Mouse (Mus musculus) MEL (cell line): ENCODE data around the gene Sbno2. TPM values are rescaled to one million over a fixed set of nuclear protein-coding genes. Genes with fewer than 3 reads are reported as not detected.

ENCODE experiments used
- DNase-seq: peaks from one replicate; pipeline ENCODE4 v3.0.0; 2011; ENCODE audit warnings: low read depth, low spot score
- H3K27ac ChIP-seq: 2 replicates; pipeline ENCODE4 v1.5.1; 2012; ENCODE audit warnings: low read depth, mild to moderate bottlenecking, control low read depth, low read length, moderate library complexity; ENCODE audit not compliant: control insufficient read depth
- H3K27me3 ChIP-seq, 2 experiments: fragments of 150-350 bp in 1 of 2; sonication (generic) in 1 of 2; 2 replicates each; pipeline ENCODE4 v1.6.1; 2012; ENCODE audit warnings: low read length in 2 of 2, mild to moderate bottlenecking in 2 of 2, improper control_type of control experiment in 1 of 2, moderate library complexity in 1 of 2; ENCODE audit not compliant: insufficient read depth in 2 of 2, control insufficient read depth in 1 of 2
- H3K36me3 ChIP-seq, 2 experiments: 2 replicates each; pipeline ENCODE4 v1.6.1; 2012 to 2014; ENCODE audit warnings: low read length in 2 of 2, improper control_type of control experiment in 1 of 2, inconsistent platforms in 1 of 2, mild to moderate bottlenecking in 1 of 2; ENCODE audit not compliant: insufficient read depth in 2 of 2, control insufficient read depth in 1 of 2
- H3K4me1 ChIP-seq, 2 experiments: fragments of 150-350 bp in 1 of 2; sonication (generic) in 1 of 2; 2 replicates each; pipeline ENCODE4 v1.6.1; 2012; ENCODE audit warnings: low read length in 2 of 2, improper control_type of control experiment in 1 of 2, mild to moderate bottlenecking in 1 of 2; ENCODE audit not compliant: insufficient read depth in 2 of 2, control insufficient read depth in 1 of 2
- H3K4me3 ChIP-seq, 2 experiments: fragments of 150-350 bp in 1 of 2; sonication (generic) in 1 of 2; 2 replicates each; pipeline ENCODE4 v1.5.1; 2012; ENCODE audit warnings: low read depth in 2 of 2, low read length in 2 of 2, mild to moderate bottlenecking in 2 of 2, moderate library complexity in 2 of 2, control low read depth in 1 of 2, improper control_type of control experiment in 1 of 2; ENCODE audit not compliant: control insufficient read depth in 1 of 2, insufficient read depth in 1 of 2
- H3K79me2 ChIP-seq: 2 replicates; pipeline ENCODE4 v1.6.1; 2012; ENCODE audit warnings: mild to moderate bottlenecking, low read length, moderate library complexity; ENCODE audit not compliant: control insufficient read depth, poor library complexity, insufficient read depth
- H3K9ac ChIP-seq: 2 replicates; pipeline ENCODE4 v1.6.1; 2012; ENCODE audit warnings: low read depth, mild to moderate bottlenecking, control low read depth, low read length, moderate library complexity; ENCODE audit not compliant: control insufficient read depth, poor library complexity, severe bottlenecking
- H3K9me3 ChIP-seq: fragments of 150-350 bp; sonication (generic); replicated peaks from 2 replicates; pipeline ENCODE4 v1.6.1; 2012; ENCODE audit warnings: mild to moderate bottlenecking, low read length, improper control_type of control experiment, moderate library complexity; ENCODE audit not compliant: insufficient read depth
- BHLHE40 ChIP-seq: IDR thresholded peaks from 2 replicates; pipeline ENCODE4 v1.6.1; 2012; ENCODE audit warnings: low read depth, mild to moderate bottlenecking, inconsistent platforms, low read length, improper control_type of control experiment, borderline replicate concordance
- CHD1 ChIP-seq: IDR thresholded peaks from 2 replicates; pipeline ENCODE4 v1.6.1; 2012; ENCODE audit warnings: low read depth, mild to moderate bottlenecking, inconsistent platforms, low read length, improper control_type of control experiment
- CHD2 ChIP-seq: IDR thresholded peaks from 2 replicates; pipeline ENCODE4 v1.6.1; 2011; ENCODE audit warnings: low read length, improper control_type of control experiment
- CTCF ChIP-seq, 3 experiments: IDR thresholded peaks in 2 of 3; conservative IDR thresholded peaks in 1 of 3; 2 replicates each; pipeline ENCODE4 v1.5.1; 2011 to 2012; ENCODE audit warnings: low read length in 3 of 3, low read depth in 2 of 3, mild to moderate bottlenecking in 2 of 3, improper control_type of control experiment in 1 of 3, inconsistent platforms in 1 of 3, mixed read lengths in 1 of 3, moderate library complexity in 1 of 3; ENCODE audit not compliant: control insufficient read depth in 1 of 3, insufficient read depth in 1 of 3, poor library complexity in 1 of 3, severe bottlenecking in 1 of 3
- E2F4 ChIP-seq: IDR thresholded peaks from 2 replicates; pipeline ENCODE4 v1.6.1; 2011; ENCODE audit warnings: low read depth, low read length, improper control_type of control experiment, borderline replicate concordance
- EP300 ChIP-seq, 2 experiments: IDR thresholded peaks; 2 replicates each; pipeline ENCODE4 v1.6.1; 2011; ENCODE audit warnings: improper control_type of control experiment in 2 of 2, low read length in 2 of 2, low read depth in 1 of 2, mild to moderate bottlenecking in 1 of 2
- ETS1 ChIP-seq: IDR thresholded peaks from 2 replicates; pipeline ENCODE4 v1.6.1; 2012; ENCODE audit warnings: low read depth, mild to moderate bottlenecking, inconsistent platforms, low read length, improper control_type of control experiment, moderate library complexity
- GABPA ChIP-seq: IDR thresholded peaks from 2 replicates; pipeline ENCODE4 v1.6.1; 2012; ENCODE audit warnings: low read depth, mild to moderate bottlenecking, inconsistent platforms, low read length, improper control_type of control experiment, moderate library complexity
- GATA1 ChIP-seq: IDR thresholded peaks from 2 replicates; pipeline ENCODE4 v1.6.1; 2011; ENCODE audit warnings: low read depth, low read length, improper control_type of control experiment
- HCFC1 ChIP-seq: IDR thresholded peaks from 2 replicates; pipeline ENCODE4 v1.6.1; 2012; ENCODE audit warnings: low read depth, mild to moderate bottlenecking, inconsistent platforms, low read length, improper control_type of control experiment, moderate library complexity
- JUND ChIP-seq: IDR thresholded peaks from 2 replicates; pipeline ENCODE4 v1.6.1; 2011; ENCODE audit warnings: low read depth, mild to moderate bottlenecking, improper control_type of control experiment, low read length
- KAT2A ChIP-seq: conservative IDR thresholded peaks from 2 replicates; pipeline ENCODE4 v1.6.1; 2012; ENCODE audit warnings: low read depth, low read length, improper control_type of control experiment, inconsistent platforms
- MAFK ChIP-seq: IDR thresholded peaks from 2 replicates; pipeline ENCODE4 v1.6.1; 2011; ENCODE audit warnings: low read depth, mild to moderate bottlenecking, low read length, improper control_type of control experiment, borderline replicate concordance
- MAX ChIP-seq: IDR thresholded peaks from 2 replicates; pipeline ENCODE4 v1.6.1; 2011; ENCODE audit warnings: low read length, improper control_type of control experiment
- MAZ ChIP-seq: IDR thresholded peaks from 2 replicates; pipeline ENCODE4 v1.6.1; 2012; ENCODE audit warnings: low read depth, mild to moderate bottlenecking, inconsistent platforms, low read length, improper control_type of control experiment
- MEF2A ChIP-seq: IDR thresholded peaks from 2 replicates; pipeline ENCODE4 v1.6.1; 2014; ENCODE audit warnings: low read depth, mild to moderate bottlenecking, inconsistent platforms, low read length, improper control_type of control experiment; ENCODE audit not compliant: poor library complexity, insufficient replicate concordance, severe bottlenecking; ENCODE audit errors: extremely low read depth
- MXI1 ChIP-seq: IDR thresholded peaks from 2 replicates; pipeline ENCODE4 v1.6.1; 2011; ENCODE audit warnings: mild to moderate bottlenecking, low read depth, low read length, improper control_type of control experiment
- MYB ChIP-seq: IDR thresholded peaks from 2 replicates; pipeline ENCODE4 v1.6.1; 2011; ENCODE audit warnings: mild to moderate bottlenecking, low read depth, low read length, improper control_type of control experiment
- MYC ChIP-seq: IDR thresholded peaks from 2 replicates; pipeline ENCODE4 v1.6.1; 2011; ENCODE audit warnings: low read depth, mild to moderate bottlenecking, low read length, improper control_type of control experiment, moderate library complexity
- NELFE ChIP-seq: IDR thresholded peaks from 2 replicates; pipeline ENCODE4 v1.6.1; 2011; ENCODE audit warnings: low read depth, low read length, improper control_type of control experiment
- NRF1 ChIP-seq: IDR thresholded peaks from 2 replicates; pipeline ENCODE4 v1.6.1; 2014; ENCODE audit warnings: low read depth, mild to moderate bottlenecking, inconsistent platforms, low read length, improper control_type of control experiment, moderate library complexity; ENCODE audit not compliant: poor library complexity, insufficient read depth, severe bottlenecking
- POLR2AphosphoS2 ChIP-seq: IDR thresholded peaks from 2 replicates; pipeline ENCODE4 v1.6.1; 2011; ENCODE audit warnings: low read length, improper control_type of control experiment
- POLR2AphosphoS5 ChIP-seq: IDR thresholded peaks from 2 replicates; pipeline ENCODE4 v1.6.1; 2012; ENCODE audit warnings: low read depth, borderline replicate concordance, mild to moderate bottlenecking, inconsistent platforms, low read length, moderate library complexity, mixed read lengths
- RAD21 ChIP-seq: IDR thresholded peaks from 2 replicates; pipeline ENCODE4 v1.6.1; 2011; ENCODE audit warnings: mild to moderate bottlenecking, low read depth, low read length, improper control_type of control experiment
- SIN3A ChIP-seq: IDR thresholded peaks from 2 replicates; pipeline ENCODE4 v1.6.1; 2012; ENCODE audit warnings: low read length, improper control_type of control experiment, inconsistent platforms
- SMC3 ChIP-seq: IDR thresholded peaks from 2 replicates; pipeline ENCODE4 v1.6.1; 2011; ENCODE audit warnings: low read depth, low read length, improper control_type of control experiment
- TAL1 ChIP-seq: IDR thresholded peaks from 2 replicates; pipeline ENCODE4 v1.6.1; 2012; ENCODE audit warnings: mild to moderate bottlenecking, inconsistent platforms, low read length, moderate library complexity, mixed read lengths
- TBP ChIP-seq: IDR thresholded peaks from 2 replicates; pipeline ENCODE4 v1.8.0; 2011; ENCODE audit warnings: low read depth, low read length, improper control_type of control experiment
- TCF12 ChIP-seq: IDR thresholded peaks from 2 replicates; pipeline ENCODE4 v1.6.1; 2014; ENCODE audit warnings: low read depth, mild to moderate bottlenecking, inconsistent platforms, low read length, improper control_type of control experiment, moderate library complexity
- UBTF ChIP-seq: IDR thresholded peaks from 2 replicates; pipeline ENCODE4 v1.6.1; 2012; ENCODE audit warnings: low read depth, mild to moderate bottlenecking, inconsistent platforms, low read length, improper control_type of control experiment, moderate library complexity, borderline replicate concordance; ENCODE audit not compliant: insufficient read depth
- USF1 ChIP-seq: IDR thresholded peaks from 2 replicates; pipeline ENCODE4 v1.6.1; 2014; ENCODE audit warnings: low read depth, mild to moderate bottlenecking, inconsistent platforms, low read length, improper control_type of control experiment, moderate library complexity
- USF2 ChIP-seq, 2 experiments: IDR thresholded peaks; 2 replicates each; pipeline ENCODE4 v1.6.1; 2011 to 2012; ENCODE audit warnings: improper control_type of control experiment in 2 of 2, low read length in 2 of 2, borderline replicate concordance in 1 of 2, inconsistent platforms in 1 of 2, low read depth in 1 of 2, mild to moderate bottlenecking in 1 of 2; ENCODE audit not compliant: insufficient read depth in 1 of 2
- ZC3H11A ChIP-seq: IDR thresholded peaks from 2 replicates; pipeline ENCODE4 v1.6.1; 2012; ENCODE audit warnings: low read depth, mild to moderate bottlenecking, inconsistent platforms, low read length, improper control_type of control experiment
- ZKSCAN1 ChIP-seq: IDR thresholded peaks from 2 replicates; pipeline ENCODE4 v1.6.1; 2012; ENCODE audit warnings: low read depth, mild to moderate bottlenecking, inconsistent platforms, low read length, improper control_type of control experiment, moderate library complexity
- ZMIZ1 ChIP-seq: IDR thresholded peaks from 2 replicates; pipeline ENCODE4 v1.6.1; 2012; ENCODE audit warnings: low read depth, mild to moderate bottlenecking, inconsistent platforms, low read length, improper control_type of control experiment, moderate library complexity
- ZNF384 ChIP-seq: IDR thresholded peaks from 2 replicates; pipeline ENCODE4 v1.6.1; 2012; ENCODE audit warnings: low read depth, mild to moderate bottlenecking, inconsistent platforms, low read length, improper control_type of control experiment
- polyA plus RNA-seq, 2 experiments: library from polyadenylated mRNA; stranded (reverse) in 1 of 2; unstranded in 1 of 2; fragments of >175 nt in 1 of 2; fragments of >200 nt in 1 of 2; gene quantifications; 2 replicates each; pipeline versions ENCODE4 v1.2.1 to v1.2.4; 2012; ENCODE audit warnings: low replicate concordance in 2 of 2, low read depth in 1 of 2; ENCODE audit not compliant: insufficient read length in 2 of 2, insufficient read depth in 1 of 2, missing spikeins in 1 of 2
- total RNA-seq: library from RNA; depleted of rRNA; stranded (reverse); fragments of 300-350 nt; gene quantifications from 2 replicates; pipeline ENCODE4 v1.2.3, GENCODE M21; 2012

The Sbno2 gene
- total and polyA plus RNA-seq, 3 experiments: 15.8 to 29.0 TPM; not detected in 1

- peak overlapping the region; percentile 44 for H3K9ac ChIP-seq
- peaks cover 3% of the 10 kb centered on the region; the same call in 1 of the 2 replicates for H3K79me2 ChIP-seq
- peaks cover 7 to 35% of the 10 kb centered on the region in 2 experiments; a peak in 3 of 4 replicates for H3K4me1 ChIP-seq
- peak; percentile 94 for DNase-seq
- peak overlapping the region; percentile 95 for H3K27ac ChIP-seq
- no peaks in the 10 kb centered on the region for H3K27me3 ChIP-seq
- no peaks in the 10 kb centered on the region for H3K9me3 ChIP-seq
- H3K4me3 ChIP-seq: no peak overlapping the region
- peaks cover 0 to 26% of the 10 kb centered on the region in 2 experiments; a peak in 3 of 4 replicates for H3K36me3 ChIP-seq
- TF ChIP-seq MAZ (no peak), NRF1 (no peak), ETS1 (peak; percentile 85), ZC3H11A (no peak), POLR2AphosphoS2 (no peak), ZNF384 (no peak), MYB (no peak), MYC (peak; percentile 85), GATA1 (peak; percentile 81), USF1 (no peak), HCFC1 (no peak; the same call in 1 of the 2 replicates), TCF12 (peak; percentile 87), KAT2A (no peak), SIN3A (peak; percentile 69; the same call in 1 of the 2 replicates), SMC3 (no peak), GABPA (no peak), MAX (peak; percentile 67; the same call in 1 of the 2 replicates), BHLHE40 (peak; percentile 52; the same call in 1 of the 2 replicates), E2F4 (no peak), MXI1 (peak; percentile 69), POLR2AphosphoS5 (no peak), TAL1 (peak; percentile 87), CTCF (IDR thresholded peaks at IDR 0.05 in 2 of 3, conservative IDR thresholded peaks at IDR 0.05 in 1 of 3; ENCODE audit: control insufficient read depth in 1 of 3, insufficient read depth in 1 of 3, low read depth in 2 of 3, low read length in 3 of 3, poor library complexity in 1 of 3, severe bottlenecking in 1 of 3) (no peak), MAFK (no peak), TBP (no peak), RAD21 (no peak), USF2 (IDR thresholded peaks at IDR 0.05; ENCODE audit: borderline replicate concordance in 1 of 2, insufficient read depth in 1 of 2, low read depth in 1 of 2, low read length in 2 of 2) (no peak), UBTF (no peak), JUND (0 out of 2 replicates have a peak, but pooled peaks have one; percentile 38), ZMIZ1 (no peak), EP300 (IDR thresholded peaks at IDR 0.05; ENCODE audit: low read depth in 1 of 2, low read length in 2 of 2) (peak; percentile 90 to 93), MEF2A (no peak), CHD1 (no peak), NELFE (no peak), ZKSCAN1 (no peak), CHD2 (no peak)
Measured at GRCm38 (mm10) chr10:80032799-80033480, 72.4 kb downstream of the Sbno2 start.
